Mouse (Mus musculus): Measurements from ENCODE around the gene Spg7. TPM values are rescaled to one million over a fixed set of nuclear protein-coding genes. Genes with fewer than 3 reads are reported as not detected.

Spg7 gene
- total and polyA plus RNA-seq, 2 experiments from 2014 or later = 65.1 to 83.1 TPM

GRCm38 (mm10) chr8:123122059-123122458, 59.3 kb downstream of the Spg7 start:
- WGBS = 55% methylated on average over 9 of the region's 9 CpGs
- ATAC-seq (ENCODE audit: insufficient read depth, low read depth) = no peak
- H3K27me3 ChIP-seq (ENCODE audit: control insufficient read depth, insufficient read depth, low read length) = peaks cover 44% of the 10 kb centered on the region

GRCm38 (mm10) chr8:123122670-123123069, 59.9 kb downstream of the Spg7 start:
- H3K9ac ChIP-seq (replicated peaks; ENCODE audit: low read depth, low read length) = no peak overlapping the region
- no peak overlapping the region for H3K4me3 ChIP-seq (ENCODE audit: low read depth, low read length)
- 63% methylated on average over 5 of the region's 5 CpGs for WGBS
- H3K4me1 ChIP-seq (ENCODE audit: control insufficient read depth, insufficient read depth) = peaks cover 5% of the 10 kb centered on the region
- no peak overlapping the region for H3K27ac ChIP-seq (ENCODE audit: low read depth)
- H3K9me3 ChIP-seq (replicated peaks; ENCODE audit: control insufficient read depth, low read length) = no peaks in the 10 kb centered on the region
- H3K27me3 ChIP-seq (ENCODE audit: control insufficient read depth, insufficient read depth, low read length) = peaks cover 41% of the 10 kb centered on the region
- no peak overlapping the region for H3K4me2 ChIP-seq (ENCODE audit: low read depth, low read length)
- TF ChIP-seq CTCF (IDR thresholded peaks at IDR 0.05; ENCODE audit: low read depth) = no peak
- TF ChIP-seq EP300 (IDR thresholded peaks at IDR 0.05; ENCODE audit: low read depth) = no peak
- ATAC-seq (ENCODE audit: insufficient read depth, low read depth) (no peak), DNase-seq (ENCODE audit: low spot score) (no peak)
- H3K36me3 ChIP-seq (replicated peaks; ENCODE audit: control insufficient read depth, insufficient read depth, low read length) = no peaks in the 10 kb centered on the region

More at GRCm38 (mm10) chr8:123122059-123122458, 59.3 kb downstream of the Spg7 start:
- Histone ChIP-seq H3K27ac (ENCODE audit: low read depth) (no peak overlapping the region), H3K9me3 (replicated peaks; ENCODE audit: control insufficient read depth, low read length) (no peaks in the 10 kb centered on the region), H3K9ac (replicated peaks; ENCODE audit: low read depth, low read length) (no peak overlapping the region), H3K4me3 (ENCODE audit: low read depth, low read length) (no peak overlapping the region), H3K4me1 (ENCODE audit: control insufficient read depth, insufficient read depth) (peaks cover 12% of the 10 kb centered on the region), H3K36me3 (replicated peaks; ENCODE audit: control insufficient read depth, insufficient read depth, low read length) (no peaks in the 10 kb centered on the region), H3K4me2 (ENCODE audit: low read depth, low read length) (no peak overlapping the region)
- DNase-seq (ENCODE audit: low spot score) = no peak
- no peak for TF ChIP-seq EP300 (IDR thresholded peaks at IDR 0.05; ENCODE audit: low read depth)
- TF ChIP-seq CTCF (IDR thresholded peaks at IDR 0.05; ENCODE audit: low read depth) = no peak

- H3K27me3 ChIP-seq (ENCODE audit: control insufficient read depth, insufficient read depth, low read length) = peaks cover 28% of the 10 kb centered on the region
- TF ChIP-seq EP300 (IDR thresholded peaks at IDR 0.05; ENCODE audit: low read depth) (no peak), CTCF (IDR thresholded peaks at IDR 0.05; ENCODE audit: low read depth) (no peak)
- no peak overlapping the region for H3K4me3 ChIP-seq (ENCODE audit: low read depth, low read length)
- no peaks in the 10 kb centered on the region for H3K4me1 ChIP-seq (ENCODE audit: control insufficient read depth, insufficient read depth)
- H3K9me3 ChIP-seq (replicated peaks; ENCODE audit: control insufficient read depth, low read length) = no peaks in the 10 kb centered on the region
- no peak overlapping the region for H3K9ac ChIP-seq (replicated peaks; ENCODE audit: low read depth, low read length)
- no peak overlapping the region for H3K27ac ChIP-seq (ENCODE audit: low read depth)
- H3K36me3 ChIP-seq (replicated peaks; ENCODE audit: control insufficient read depth, insufficient read depth, low read length) = no peaks in the 10 kb centered on the region
- H3K4me2 ChIP-seq (ENCODE audit: low read depth, low read length) = no peak overlapping the region
- 14% methylated on average over 19 of the region's 19 CpGs for whole genome bisulfite sequencing
- no peak for DNase-seq (ENCODE audit: low spot score)
- ATAC-seq (ENCODE audit: insufficient read depth, low read depth) = peak; percentile 39; the same call in 1 of the 2 replicates
Measured at GRCm38 (mm10) chr8:123126193-123126816, 63.6 kb downstream of the Spg7 start.

- Histone ChIP-seq H3K4me1 (ENCODE audit: control insufficient read depth, insufficient read depth) (no peaks in the 10 kb centered on the region), H3K27ac (ENCODE audit: low read depth) (peak overlapping the region; percentile 51), H3K9ac (replicated peaks; ENCODE audit: low read depth, low read length) (no peak overlapping the region), H3K36me3 (replicated peaks; ENCODE audit: control insufficient read depth, insufficient read depth, low read length) (no peaks in the 10 kb centered on the region), H3K27me3 (ENCODE audit: control insufficient read depth, insufficient read depth, low read length) (peaks cover 19% of the 10 kb centered on the region), H3K4me3 (ENCODE audit: low read depth, low read length) (no peak overlapping the region), H3K4me2 (ENCODE audit: low read depth, low read length) (peak overlapping the region; percentile 2; the same call in 1 of the 2 replicates), H3K9me3 (replicated peaks; ENCODE audit: control insufficient read depth, low read length) (no peaks in the 10 kb centered on the region)
- ATAC-seq (ENCODE audit: insufficient read depth, low read depth) (no peak), DNase-seq (ENCODE audit: low spot score) (no peak)
- TF ChIP-seq CTCF (IDR thresholded peaks at IDR 0.05; ENCODE audit: low read depth) = no peak
- WGBS = 38% methylated on average over 9 of the region's 9 CpGs
Measured at GRCm38 (mm10) chr8:123131041-123131440, 68.3 kb downstream of the Spg7 start.

- H3K4me3 ChIP-seq (ENCODE audit: low read depth, low read length) = no peak overlapping the region
- no peaks in the 10 kb centered on the region for H3K36me3 ChIP-seq (replicated peaks; ENCODE audit: control insufficient read depth, insufficient read depth, low read length)
- H3K4me1 ChIP-seq (ENCODE audit: control insufficient read depth, insufficient read depth) = peaks cover 5% of the 10 kb centered on the region
- H3K27me3 ChIP-seq (ENCODE audit: control insufficient read depth, insufficient read depth, low read length) = peaks cover 6% of the 10 kb centered on the region; the same call in 1 of the 2 replicates
- 96% methylated on average over 2 of the region's 2 CpGs for WGBS
- H3K27ac ChIP-seq (ENCODE audit: low read depth) = no peak overlapping the region
- TF ChIP-seq CTCF (IDR thresholded peaks at IDR 0.05; ENCODE audit: low read depth) (no peak), EP300 (IDR thresholded peaks at IDR 0.05; ENCODE audit: low read depth) (no peak)
- H3K9ac ChIP-seq (replicated peaks; ENCODE audit: low read depth, low read length) = no peak overlapping the region
- DNase-seq (ENCODE audit: low spot score) (no peak), ATAC-seq (ENCODE audit: insufficient read depth, low read depth) (no peak)
- no peak overlapping the region for H3K4me2 ChIP-seq (ENCODE audit: low read depth, low read length)
- no peaks in the 10 kb centered on the region for H3K9me3 ChIP-seq (replicated peaks; ENCODE audit: control insufficient read depth, low read length)
Measured at GRCm38 (mm10) chr8:123132953-123133352, 70.2 kb downstream of the Spg7 start.
